Mouse (Mus musculus) testis, postnatal 10 days (tissue): ENCODE measurements around the gene Cfap58.

Experiments used
- DNase-seq: peaks from one replicate; pipeline ENCODE4 v3.0.0; 2021; ENCODE audit warnings: low spot score

The Cfap58 gene

GRCm38 (mm10) chr19:47937443-47938406 is at the start of gene Cfap58:
Gene Cfap58, plus strand, starts transcription at chr19:47937675.
- peak; percentile 77 for DNase-seq

- no peak for DNase-seq
Observed at GRCm38 (mm10) chr19:47888037-47888436, 49.4 kb upstream of the Cfap58 start.

- no peak for DNase-seq
Observed at GRCm38 (mm10) chr19:47890489-47891130, 46.9 kb upstream of the Cfap58 start.

GRCm38 (mm10) chr19:47891562-47892312 is 45.7 kb upstream of the Cfap58 start:
- no peak for DNase-seq

- no peak for DNase-seq
Observed at GRCm38 (mm10) chr19:47893092-47893491, 44.4 kb upstream of the Cfap58 start.

- no peak for DNase-seq
Observed at GRCm38 (mm10) chr19:47898472-47899079, 38.9 kb upstream of the Cfap58 start.

GRCm38 (mm10) chr19:47900012-47900411 is 37.5 kb upstream of the Cfap58 start:
- DNase-seq = no peak

- no peak for DNase-seq
Observed at GRCm38 (mm10) chr19:47900558-47900957, 36.9 kb upstream of the Cfap58 start.

- no peak for DNase-seq
Observed at GRCm38 (mm10) chr19:47902316-47903201, 34.9 kb upstream of the Cfap58 start.

- DNase-seq = no peak
Observed at GRCm38 (mm10) chr19:47903679-47904078, 33.8 kb upstream of the Cfap58 start.

GRCm38 (mm10) chr19:47905081-47905480 is 32.4 kb upstream of the Cfap58 start:
- DNase-seq = no peak

GRCm38 (mm10) chr19:47905603-47906002 is 31.9 kb upstream of the Cfap58 start:
- DNase-seq = no peak

GRCm38 (mm10) chr19:47907596-47907995 is 29.9 kb upstream of the Cfap58 start:
- DNase-seq = no peak

GRCm38 (mm10) chr19:47908961-47909371 is 28.5 kb upstream of the Cfap58 start:
- DNase-seq = no peak

- no peak for DNase-seq
Observed at GRCm38 (mm10) chr19:47909387-47910116, 27.9 kb upstream of the Cfap58 start.

- DNase-seq = no peak
Observed at GRCm38 (mm10) chr19:47910117-47910618, 27.3 kb upstream of the Cfap58 start.

GRCm38 (mm10) chr19:47910751-47911150 is 26.7 kb upstream of the Cfap58 start:
- DNase-seq = no peak

- DNase-seq = no peak
Observed at GRCm38 (mm10) chr19:47913344-47913743, 24.1 kb upstream of the Cfap58 start.

GRCm38 (mm10) chr19:47914191-47914590 is 23.3 kb upstream of the Cfap58 start:
- no peak for DNase-seq

GRCm38 (mm10) chr19:47915251-47915650 is 22.2 kb upstream of the Cfap58 start:
- DNase-seq = no peak
